Mouse (Mus musculus) kidney, postnatal 10 days (tissue): ENCODE results near the gene Dnajc3.

Experiments
- DNase-seq: peaks from one replicate; pipeline ENCODE4 v3.0.0; 2021; ENCODE audit warnings: mixed read lengths

Dnajc3 gene

DNA sequence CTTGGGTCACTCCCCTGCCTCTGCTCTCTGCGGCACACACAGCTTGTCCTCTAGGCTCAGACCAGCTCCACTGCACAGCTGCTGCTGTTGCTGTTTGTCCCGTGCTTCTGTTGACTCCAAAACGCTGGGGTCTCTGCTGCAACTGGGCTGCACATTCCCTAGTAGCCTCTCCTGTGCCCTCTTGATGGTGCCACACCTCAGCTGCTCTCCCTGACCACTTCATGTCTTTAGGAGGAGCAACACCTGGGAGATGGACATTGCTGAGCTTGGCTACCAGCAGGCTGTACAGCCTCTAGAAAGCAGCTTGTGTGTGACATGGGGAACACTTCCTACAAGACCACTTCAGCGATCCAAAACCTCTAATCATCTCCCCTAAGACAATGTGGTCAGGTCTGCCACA is 46.4 kb downstream of the Dnajc3 start:
- no peak for DNase-seq

GRCm38 (mm10) chr14:118986653-118987522 is 49.1 kb downstream of the Dnajc3 start:
- DNase-seq = peak; percentile 83

GRCm38 (mm10) chr14:118987523-118988496 is 50.0 kb downstream of the Dnajc3 start:
- no peak for DNase-seq

GRCm38 (mm10) chr14:118995226-118995925 is 57.6 kb downstream of the Dnajc3 start:
- no peak for DNase-seq

- DNase-seq = peak; percentile 46
Measured at GRCm38 (mm10) chr14:119003320-119003719, 65.5 kb downstream of the Dnajc3 start.

DNA sequence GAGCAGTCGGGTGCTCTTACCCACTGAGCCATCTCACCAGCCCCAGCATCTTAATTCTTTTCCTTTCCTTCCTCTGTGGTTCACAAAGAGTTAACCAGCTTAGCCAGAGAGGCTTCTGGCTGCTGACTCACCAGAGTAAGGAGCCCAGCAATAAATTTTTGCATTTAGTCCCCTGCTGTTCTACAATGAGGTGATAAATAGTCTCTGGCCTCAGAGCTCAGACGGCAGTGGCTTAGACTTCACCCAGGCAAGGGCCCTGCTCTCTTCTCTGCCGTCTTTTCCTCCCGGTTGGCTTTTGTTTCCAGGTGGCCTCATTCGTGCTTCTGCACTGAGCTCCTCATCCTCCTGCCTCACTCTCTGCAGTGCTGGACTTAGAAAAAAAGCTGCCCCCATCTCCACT is 68.1 kb downstream of the Dnajc3 start:
- no peak for DNase-seq

DNA sequence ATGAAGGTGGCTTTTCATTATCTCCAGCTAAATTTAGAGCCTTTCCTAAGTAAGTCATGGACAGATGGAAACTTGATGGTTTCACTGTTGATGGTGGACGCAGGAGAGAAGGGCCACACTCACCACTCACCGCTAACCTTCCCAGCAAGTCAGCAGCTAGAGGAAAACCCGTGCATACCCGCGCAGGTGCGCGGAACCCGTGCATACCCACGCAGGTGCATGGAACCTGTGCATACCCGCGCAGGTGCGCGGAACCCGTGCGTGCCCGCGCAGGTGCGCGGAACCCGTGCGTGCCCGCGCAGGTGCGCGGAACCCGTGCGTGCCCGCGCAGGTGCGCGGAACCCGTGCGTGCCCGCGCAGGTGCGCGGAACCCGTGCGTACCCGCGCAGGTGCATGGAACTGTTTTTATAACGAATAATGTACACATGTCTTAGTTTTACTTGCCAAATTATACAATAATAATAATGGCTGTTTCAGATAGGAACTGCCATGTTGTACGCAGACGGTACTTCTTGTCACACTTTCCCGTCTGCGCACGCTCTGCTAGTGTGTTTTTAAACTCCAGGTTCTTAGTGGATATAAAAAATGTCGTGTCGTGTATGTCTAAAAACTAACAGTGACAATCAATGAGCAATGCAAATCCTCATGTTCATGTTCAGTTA is 68.8 kb downstream of the Dnajc3 start:
- DNase-seq = peak; percentile 23

DNA sequence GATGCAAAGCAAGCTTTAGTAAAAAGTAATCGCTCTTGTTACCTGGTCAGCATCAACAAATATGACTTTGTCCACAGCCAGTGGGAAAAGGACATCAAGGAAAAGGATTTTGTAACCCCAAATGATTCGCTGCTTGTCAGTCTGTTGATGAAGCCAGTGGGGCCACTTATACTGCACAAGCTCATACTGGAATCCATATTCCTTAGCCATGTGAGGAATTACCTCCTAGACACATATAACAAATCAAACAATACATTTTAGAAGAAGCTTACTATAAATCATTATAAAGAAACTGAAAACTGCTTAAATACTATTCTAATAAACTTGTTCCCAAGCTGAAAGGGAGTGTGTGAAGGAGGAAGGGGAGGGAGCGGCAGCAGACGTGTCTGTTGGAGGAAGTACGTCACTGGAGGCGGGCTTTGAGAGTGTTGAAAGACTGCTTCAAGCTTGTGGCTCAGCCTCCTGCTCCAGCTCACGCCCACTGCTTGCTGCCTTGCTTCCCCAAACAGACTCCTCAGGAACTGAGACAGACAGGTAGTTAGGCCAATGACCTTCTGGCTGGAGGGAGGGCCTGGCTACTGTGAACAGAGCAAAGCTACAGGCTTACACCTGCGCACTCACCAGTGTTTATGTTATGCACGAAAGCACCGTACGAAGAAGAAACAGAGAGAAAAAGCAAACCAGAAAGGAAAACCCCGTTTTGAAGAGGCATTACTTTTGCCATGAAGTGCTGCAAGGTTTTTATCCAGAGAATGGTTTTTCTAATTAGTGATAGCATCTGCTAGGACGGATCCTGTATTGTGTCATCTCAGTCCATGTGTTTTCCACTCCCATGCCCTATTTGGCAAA is 69.6 kb downstream of the Dnajc3 start:
- DNase-seq = peak; percentile 99

DNA sequence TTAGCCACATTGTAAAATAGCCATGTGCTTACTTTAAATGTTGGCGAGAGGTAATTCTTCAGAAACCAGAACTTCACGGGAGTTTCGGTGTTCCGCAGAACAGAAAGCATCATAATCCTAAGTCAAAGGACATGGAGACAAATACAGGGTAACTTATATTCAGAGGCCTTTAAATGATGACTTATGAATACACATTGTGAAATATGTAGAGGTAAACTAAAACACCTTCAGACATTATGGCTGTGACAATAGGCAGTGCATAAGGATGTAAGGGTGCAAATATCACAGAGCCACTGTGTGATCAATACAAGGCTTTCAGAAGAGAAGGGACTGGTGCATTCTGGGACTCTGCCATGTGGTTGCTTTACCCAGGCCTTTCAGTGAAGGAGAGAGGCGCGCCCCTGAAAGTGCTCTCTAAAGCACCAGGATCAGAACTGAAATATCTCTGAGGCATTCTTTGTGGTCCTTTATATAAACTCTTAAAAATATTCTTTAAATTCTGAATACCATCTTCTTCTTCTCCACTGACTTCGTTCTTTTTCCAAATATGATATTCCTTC is 70.3 kb downstream of the Dnajc3 start:
- no peak for DNase-seq

DNA sequence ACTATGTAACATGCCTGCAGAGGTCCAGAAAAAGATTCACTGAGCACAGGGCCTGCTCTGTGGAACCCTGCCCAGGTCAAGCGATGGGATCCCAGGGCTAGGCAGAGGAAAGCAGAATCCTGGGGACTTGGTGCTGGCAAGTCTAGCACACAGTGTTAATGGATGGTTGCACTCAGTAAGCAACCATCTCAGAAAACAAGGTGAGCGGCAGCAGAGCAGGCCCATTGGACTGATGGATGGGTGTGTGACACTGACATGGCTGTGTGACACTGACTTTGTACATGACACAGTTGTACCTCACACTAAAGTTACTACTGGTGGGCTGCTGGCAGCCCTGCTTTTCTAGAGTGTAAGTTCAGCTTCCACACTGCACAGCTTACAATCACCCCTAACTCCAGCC is 71.8 kb downstream of the Dnajc3 start:
- DNase-seq = no peak

GRCm38 (mm10) chr14:119012607-119013431 is 75.0 kb downstream of the Dnajc3 start:
- peak; percentile 63 for DNase-seq

- DNase-seq = no peak
Measured at GRCm38 (mm10) chr14:119013549-119013948, 75.8 kb downstream of the Dnajc3 start.

DNA sequence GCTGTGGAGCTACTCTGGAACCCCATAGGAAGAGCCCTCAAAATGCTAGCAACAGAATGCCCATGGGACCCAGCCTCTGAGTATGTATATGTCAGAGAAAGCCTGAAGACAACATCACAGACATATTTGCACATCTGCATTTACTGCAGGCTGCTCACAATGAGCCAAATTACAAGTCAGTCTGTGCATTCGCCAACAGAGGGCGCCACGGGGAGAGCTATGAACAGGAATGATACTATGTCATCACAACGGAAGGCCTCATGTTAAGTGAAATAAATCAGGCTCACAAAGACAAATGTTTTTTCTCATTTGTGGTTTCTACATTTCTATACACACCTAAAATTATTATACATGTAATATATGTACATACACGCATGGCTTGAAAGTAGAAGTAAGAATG is 88.1 kb downstream of the Dnajc3 start:
- DNase-seq = peak; percentile 39

DNA sequence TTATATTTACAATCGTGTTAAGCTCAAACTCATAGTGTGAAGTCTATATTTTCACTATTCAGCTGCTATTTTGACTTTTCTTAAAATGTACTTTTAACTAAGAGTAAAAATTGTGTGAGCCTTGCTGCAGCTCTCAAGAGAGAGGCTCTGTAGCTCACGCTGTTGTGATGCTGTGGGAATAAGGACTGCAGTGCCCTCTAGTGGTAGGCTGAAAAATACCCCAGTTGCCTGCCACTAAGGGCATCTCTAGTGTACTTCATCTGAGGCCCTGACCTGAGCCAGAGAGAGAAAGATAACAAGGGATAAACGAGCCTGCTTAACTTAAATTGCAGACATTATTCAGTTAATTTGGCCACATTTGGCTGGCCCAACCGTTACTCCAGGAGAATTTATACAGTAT is 89.4 kb downstream of the Dnajc3 start:
- peak; percentile 69 for DNase-seq

GRCm38 (mm10) chr14:119027675-119028253 is 90.0 kb downstream of the Dnajc3 start:
- no peak for DNase-seq
